Mouse (Mus musculus) brain, embryonic 14.5 days (tissue): ENCODE measurements at regions not wholly inside any gene's neighbourhood (a gene's known extent, or its start where the extent isn't known, plus 50 kb on each side); places are given as distances from the start of the nearest gene placed in this dataset.

Experiments used
- DNase-seq: peaks from one replicate; pipeline ENCODE4 v3.0.0-alpha.2; 2011; ENCODE audit warnings: low read depth
- CTCF ChIP-seq: fragments of 200-500 bp; IDR thresholded peaks from 2 replicates; pipeline ENCODE4 v1.5.1; 2012; ENCODE audit warnings: inconsistent platforms, mild to moderate bottlenecking, moderate library complexity, borderline replicate concordance; ENCODE audit not compliant: insufficient read depth, insufficient read length; ENCODE audit errors: extremely low read depth
- POLR2A ChIP-seq: fragments of 200-500 bp; IDR thresholded peaks from 2 replicates; pipeline ENCODE4 v1.6.1; 2012; ENCODE audit warnings: mild to moderate bottlenecking, inconsistent platforms, borderline replicate concordance; ENCODE audit not compliant: poor library complexity, insufficient read depth, insufficient read length, severe bottlenecking; ENCODE audit errors: extremely low read depth

GRCm38 (mm10) chr14:112895561-112895960 is 418.8 kb upstream of the Tpm3-rs7 start:
- DNase-seq, result peak; percentile 82
- TF ChIP-seq POLR2A (no peak), CTCF (peak; percentile 14; the same call in 1 of the 2 replicates)

- TF ChIP-seq CTCF, result no peak
- no peak for TF ChIP-seq POLR2A
- no peak for DNase-seq
These were observed 413.2 kb upstream of the Tpm3-rs7 start for GRCm38 (mm10) chr14:112901171-112901570.

- no peak for TF ChIP-seq POLR2A
- no peak for TF ChIP-seq CTCF
- no peak for DNase-seq
These were observed 397.3 kb upstream of the Tpm3-rs7 start for GRCm38 (mm10) chr14:112917148-112917547.
